Mouse (Mus musculus): ENCODE data around the gene Gm17374.

- no peak for TF ChIP-seq GATA1 (IDR thresholded peaks at IDR 0.05; ENCODE audit: borderline replicate concordance, low read length)
- no peak for TF ChIP-seq FLI1 (IDR thresholded peaks at IDR 0.05; ENCODE audit: low read length)
Measured at GRCm38 (mm10) chr2:140104951-140105350, 46.9 kb upstream of the Gm17374 start.
